Mouse (Mus musculus) kidney, adult 2 months (tissue): Measurements from ENCODE around the gene Camkk1.

Experiments used
- CTCF ChIP-seq: fragments of 200-500 bp; conservative IDR thresholded peaks from 2 replicates; pipeline ENCODE4 v1.5.1; 2011; ENCODE audit warnings: low read depth, mild to moderate bottlenecking, control low read depth, low read length, moderate library complexity, mixed read lengths; ENCODE audit not compliant: insufficient read depth, insufficient read length
- POLR2A ChIP-seq: fragments of 200-500 bp; IDR thresholded peaks from one replicate; pipeline ENCODE4 v1.6.1; 2011; ENCODE audit warnings: low read depth, low read length, control low read depth

DNA sequence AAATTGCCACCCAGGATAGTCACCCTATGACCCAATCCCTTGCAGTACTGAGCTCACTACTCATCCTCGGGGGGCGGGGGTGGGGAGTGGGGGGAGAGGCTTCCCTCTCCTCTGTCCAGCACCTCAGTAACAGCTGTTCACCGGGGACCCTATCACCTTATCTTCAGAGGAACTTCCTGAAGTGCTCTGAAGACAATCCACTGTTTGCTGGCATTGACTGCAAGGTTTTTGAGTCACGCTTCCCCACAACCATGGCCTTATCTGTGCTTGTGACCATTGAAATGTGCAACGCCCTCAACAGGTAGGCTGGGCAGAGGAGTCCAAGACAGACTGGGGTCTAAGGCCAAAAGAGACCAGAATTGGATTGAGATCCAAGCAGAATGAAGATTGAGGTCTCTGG lies 31.0 kb upstream of the Camkk1 start:
- TF ChIP-seq POLR2A (no peak), CTCF (no peak)
